Mouse (Mus musculus): ENCODE data around the gene Hs3st3a1.

DNA sequence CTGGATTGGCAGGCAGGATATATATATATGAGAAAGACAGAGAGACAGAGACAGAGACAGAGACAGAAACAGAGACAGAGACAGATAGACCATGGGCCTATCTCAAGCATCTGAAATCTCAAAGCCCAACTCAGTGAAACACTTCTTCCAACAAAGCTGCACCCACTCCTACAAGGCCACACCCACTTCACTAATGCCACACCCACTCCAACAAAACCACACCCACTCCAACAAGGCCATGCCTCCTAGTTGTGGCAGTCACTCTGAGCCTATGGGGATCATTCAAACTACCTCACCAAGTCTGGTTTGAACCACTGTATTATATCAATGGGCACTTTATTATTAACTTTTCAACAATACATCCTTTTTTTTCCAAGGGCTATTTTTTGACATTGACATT lies 35.6 kb downstream of the Hs3st3a1 start:
- TF ChIP-seq CTCF (IDR thresholded peaks at IDR 0.05; ENCODE audit: low read depth) (no peak), EP300 (IDR thresholded peaks at IDR 0.05; ENCODE audit: low read depth) (no peak)
